In genomic region chr17:45746755-45747154, GRCm38 (mm10) we compare ENCODE assay signal across 14 mouse cellular contexts. TPM values are rescaled to one million over a fixed set of nuclear protein-coding genes. Genes with fewer than 3 reads are reported as not detected.
DNase-seq lines count a peak whose midpoint lies in the region; ATAC-seq and TF ChIP-seq lines count a peak whose summit lies in the region.
"Had no signal": no experiment of that assay in that cellular context is flagged by ENCODE, and none has a peak within 500 bp of the region (broad histone marks: within the 10 kb centered on the region; RNA-seq: fewer than 3 reads in every experiment).

No protein-coding gene starts in this region.

- TF ChIP-seq CTCF in liver, postnatal 0 days (IDR thresholded peaks at IDR 0.05; ENCODE audit: low read depth) = no peak

- peak overlapping the region; percentile 90 for H3K27ac ChIP-seq in liver, embryonic 12.5 days
- H3K27ac ChIP-seq in liver, postnatal 0 days (ENCODE audit: low read depth) = no peak overlapping the region
- H3K27ac ChIP-seq in embryonic facial prominence, embryonic 10.5 days (replicated peaks) = peak overlapping the region; percentile 11
- H3K27ac ChIP-seq: limb, embryonic 13.5 days had no signal

- no peaks in the 10 kb centered on the region for H3K9me3 ChIP-seq in liver, embryonic 12.5 days (replicated peaks)
- no peaks in the 10 kb centered on the region for H3K9me3 ChIP-seq in liver, postnatal 0 days (ENCODE audit: low read length)
- H3K9me3 ChIP-seq in embryonic facial prominence, embryonic 10.5 days = no peaks in the 10 kb centered on the region
- H3K9me3 ChIP-seq: limb, embryonic 13.5 days had no signal

- peak overlapping the region; percentile 62; the same call in 1 of the 2 replicates for H3K4me2 ChIP-seq in liver, embryonic 12.5 days
- H3K4me2 ChIP-seq in liver, postnatal 0 days (ENCODE audit: low read depth, low read length) = no peak overlapping the region
- H3K4me2 ChIP-seq: limb, embryonic 13.5 days had no signal

- H3K27me3 ChIP-seq in liver, embryonic 12.5 days (replicated peaks) = no peaks in the 10 kb centered on the region
- H3K27me3 ChIP-seq in liver, postnatal 0 days (ENCODE audit: insufficient read depth, low read length) = no peaks in the 10 kb centered on the region
- H3K27me3 ChIP-seq in embryonic facial prominence, embryonic 10.5 days (replicated peaks; ENCODE audit: low read depth, poor library complexity, severe bottlenecking) = 0 out of 2 replicates have a peak, but pooled peaks cover 3% of the 10 kb centered on the region
- H3K27me3 ChIP-seq: limb, embryonic 13.5 days had no signal

- no peak for DNase-seq in liver, postnatal 0 days
- DNase-seq in CD4-positive helper T cell, adult 2 months (ENCODE audit: low read depth, low spot score) = peak; percentile 61
- DNase-seq in embryonic facial prominence, embryonic 10.5 days (ENCODE audit: low spot score) = no peak
- peak; percentile 58 for DNase-seq in naive thymus-derived CD4-positive, alpha-beta T cell, adult 2 months (ENCODE audit: low read depth)
- DNase-seq in thymus, postnatal 4 days = no peak
- no peak for DNase-seq in right cerebral cortex, postnatal 14 days
- no peak for DNase-seq in spleen, postnatal 36 days (ENCODE audit: low spot score in 2 of 2)
- DNase-seq: cerebellum, adult 18-20 months; heart, postnatal 14 days; kidney, postnatal 25 days; thymus, adult 2 months had no signal

- H3K9ac ChIP-seq in liver, embryonic 12.5 days = no peak overlapping the region
- H3K9ac ChIP-seq in liver, postnatal 0 days (replicated peaks) = no peak overlapping the region
- H3K9ac ChIP-seq: limb, embryonic 13.5 days had no signal

- H3K4me3 ChIP-seq in liver, embryonic 12.5 days = no peak overlapping the region
- no peak overlapping the region for H3K4me3 ChIP-seq in liver, postnatal 0 days (ENCODE audit: low read depth, low read length)
- no peak overlapping the region for H3K4me3 ChIP-seq in embryonic facial prominence, embryonic 10.5 days
- H3K4me3 ChIP-seq: limb, embryonic 13.5 days had no signal

- no peak for TF ChIP-seq EP300 in liver, postnatal 0 days (IDR thresholded peaks at IDR 0.05; ENCODE audit: low read depth)

- peaks cover 76% of the 10 kb centered on the region for H3K4me1 ChIP-seq in liver, embryonic 12.5 days
- peaks cover 27% of the 10 kb centered on the region for H3K4me1 ChIP-seq in liver, postnatal 0 days (ENCODE audit: insufficient read depth)
- H3K4me1 ChIP-seq in embryonic facial prominence, embryonic 10.5 days = peaks cover 38% of the 10 kb centered on the region

- WGBS in liver, embryonic 12.5 days (ENCODE audit: insufficient replicate concordance) = 52% methylated on average over 12 of the region's 12 CpGs
- WGBS in liver, postnatal 0 days (ENCODE audit: insufficient replicate concordance) = 35% methylated on average over 12 of the region's 12 CpGs
- WGBS in embryonic facial prominence, embryonic 10.5 days = 60% methylated on average over 12 of the region's 12 CpGs

- H3K36me3 ChIP-seq in liver, embryonic 12.5 days = no peaks in the 10 kb centered on the region
- H3K36me3 ChIP-seq in liver, postnatal 0 days (replicated peaks; ENCODE audit: insufficient read depth, low read length) = no peaks in the 10 kb centered on the region
- no peaks in the 10 kb centered on the region for H3K36me3 ChIP-seq in embryonic facial prominence, embryonic 10.5 days (replicated peaks)
- H3K36me3 ChIP-seq: limb, embryonic 13.5 days had no signal

- no peak for ATAC-seq in liver, embryonic 12.5 days
- ATAC-seq in liver, postnatal 0 days = no peak
- ATAC-seq: intestine, embryonic 16.5 days had no signal

RNA-seq across cellular contexts. Expression of gene 1600014C23Rik, which starts 13.1 kb away (rescaled TPM):
- polyA plus RNA-seq in liver, embryonic 12.5 days (2016; fragmentation: Nextera tagmentation; extraction: Ambion mirVana) = not detected in 2 replicates
- polyA plus RNA-seq in liver, postnatal 0 days (2015; fragmentation: Nextera tagmentation; extraction: Ambion mirVana) = not detected in 2 replicates
- not detected in 2 replicates for polyA plus RNA-seq in embryonic facial prominence, embryonic 10.5 days (2016; fragmentation: Nextera tagmentation; extraction: Ambion mirVana)
- polyA plus RNA-seq: limb, embryonic 13.5 days; thymus, adult 2 months had no signal

Comparison
In these comparisons a context has a peak if more than half of its experiments do, and no peak if none do; other contexts are left out.
1. DNase-seq: peak in CD4-positive helper T cell, adult 2 months (single experiment) and naive thymus-derived CD4-positive, alpha-beta T cell, adult 2 months (single experiment); none in liver, postnatal 0 days (single experiment), embryonic facial prominence, embryonic 10.5 days (single experiment), thymus, postnatal 4 days (single experiment), right cerebral cortex, postnatal 14 days (single experiment) and spleen, postnatal 36 days (0 of 2).